Mouse (Mus musculus) C2C12 (cell line): ENCODE measurements at regions not wholly inside any gene's neighbourhood (a gene's known extent, or its start where the extent isn't known, plus 50 kb on each side); places are given as distances from the start of the nearest gene placed in this dataset.

ENCODE experiments used
- H3K27me3 ChIP-seq: one replicate; pipeline ENCODE4 v1.6.1; 2011; ENCODE audit not compliant: control insufficient read depth, insufficient read depth, insufficient read length
- H3K36me3 ChIP-seq: one replicate; pipeline ENCODE4 v1.6.1; 2011; ENCODE audit not compliant: control insufficient read depth, insufficient read depth
- H3K4me3 ChIP-seq: one replicate; pipeline ENCODE4 v1.5.1; 2011; ENCODE audit warnings: mild to moderate bottlenecking, control low read depth; ENCODE audit not compliant: poor library complexity, insufficient read depth, severe bottlenecking
- H3K79me2 ChIP-seq: one replicate; pipeline ENCODE4 v1.6.1; 2011; ENCODE audit not compliant: control insufficient read depth, insufficient read depth
- H3K79me3 ChIP-seq: one replicate; pipeline ENCODE4 v1.6.1; 2011; ENCODE audit warnings: low read depth, control low read depth
- H3ac ChIP-seq: one replicate; pipeline ENCODE3; 2011; ENCODE audit warnings: low read depth; ENCODE audit not compliant: control insufficient read depth, insufficient read length
- CEBPB ChIP-seq: IDR thresholded peaks from one replicate; pipeline ENCODE4 v1.6.1; 2011; ENCODE audit warnings: low read depth, mild to moderate bottlenecking, control low read depth, moderate library complexity
- CTCF ChIP-seq: IDR thresholded peaks from one replicate; pipeline ENCODE4 v1.5.1; 2011; ENCODE audit not compliant: control insufficient read depth, insufficient read depth, insufficient read length
- FOSL1 ChIP-seq: IDR thresholded peaks from one replicate; pipeline ENCODE4 v1.8.0; 2011; ENCODE audit warnings: mild to moderate bottlenecking, low read length; ENCODE audit not compliant: poor library complexity, insufficient read depth, severe bottlenecking
- MAX ChIP-seq: IDR thresholded peaks from one replicate; pipeline ENCODE4 v1.6.1; 2011; ENCODE audit warnings: mild to moderate bottlenecking, control low read depth
- MYOD1 ChIP-seq: IDR thresholded peaks from one replicate; pipeline ENCODE4 v1.6.1; 2011; ENCODE audit warnings: low read depth; ENCODE audit not compliant: control insufficient read depth, insufficient read length
- MYOG ChIP-seq: IDR thresholded peaks from one replicate; pipeline ENCODE4 v1.6.1; 2011; ENCODE audit not compliant: control insufficient read depth, insufficient read length; ENCODE audit errors: extremely low read depth
- USF1 ChIP-seq: IDR thresholded peaks from one replicate; pipeline ENCODE4 v1.6.1; 2011; ENCODE audit warnings: low read depth, mild to moderate bottlenecking, control low read depth, moderate library complexity

- TF ChIP-seq CTCF: no peak
- no peak for TF ChIP-seq CEBPB
- no peak for TF ChIP-seq MYOG
- Histone ChIP-seq H3K79me3 (no peaks in the 10 kb centered on the region), H3ac (no peak overlapping the region), H3K27me3 (peaks cover 9% of the 10 kb centered on the region), H3K36me3 (no peaks in the 10 kb centered on the region), H3K79me2 (no peaks in the 10 kb centered on the region), H3K4me3 (no peak overlapping the region)
Observed at GRCm38 (mm10) chr1:152287566-152288490, 98.7 kb downstream of the Tsen15 start.

- Histone ChIP-seq H3ac (no peak overlapping the region), H3K79me2 (no peaks in the 10 kb centered on the region), H3K79me3 (no peaks in the 10 kb centered on the region), H3K27me3 (peaks cover 11% of the 10 kb centered on the region), H3K4me3 (no peak overlapping the region), H3K36me3 (no peaks in the 10 kb centered on the region)
- TF ChIP-seq CTCF (no peak), FOSL1 (no peak), USF1 (no peak), MAX (no peak), MYOG (no peak)
Observed at GRCm38 (mm10) chr1:152286677-152287076, 99.8 kb downstream of the Tsen15 start.

- Histone ChIP-seq H3K4me3 (no peak overlapping the region), H3K79me2 (no peaks in the 10 kb centered on the region), H3K27me3 (peaks cover 8% of the 10 kb centered on the region), H3K36me3 (no peaks in the 10 kb centered on the region), H3ac (no peak overlapping the region), H3K79me3 (no peaks in the 10 kb centered on the region)
- TF ChIP-seq CTCF (no peak), MAX (no peak), MYOG (no peak), CEBPB (no peak), USF1 (no peak)
Observed at GRCm38 (mm10) chr1:152282106-152282505, 104.4 kb downstream of the Tsen15 start.

- Histone ChIP-seq H3ac (no peak overlapping the region), H3K79me2 (no peaks in the 10 kb centered on the region), H3K79me3 (no peaks in the 10 kb centered on the region), H3K4me3 (no peak overlapping the region), H3K36me3 (no peaks in the 10 kb centered on the region), H3K27me3 (peaks cover 3% of the 10 kb centered on the region)
- TF ChIP-seq MYOG (no peak), FOSL1 (no peak), USF1 (no peak), CTCF (no peak), MYOD1 (no peak), MAX (no peak)
Observed at GRCm38 (mm10) chr1:152281201-152281600, 105.3 kb downstream of the Tsen15 start.

GRCm38 (mm10) chr1:152280014-152280413 lies 106.5 kb downstream of the Tsen15 start:
- no peaks in the 10 kb centered on the region for H3K79me2 ChIP-seq
- peaks cover 3% of the 10 kb centered on the region for H3K27me3 ChIP-seq
- no peaks in the 10 kb centered on the region for H3K36me3 ChIP-seq
- H3K79me3 ChIP-seq: no peaks in the 10 kb centered on the region
- TF ChIP-seq USF1 (no peak), MYOD1 (no peak), CTCF (no peak), MAX (no peak), CEBPB (no peak), FOSL1 (no peak), MYOG (no peak)
- no peak overlapping the region for H3ac ChIP-seq
- no peak overlapping the region for H3K4me3 ChIP-seq

- Histone ChIP-seq H3K27me3 (no peaks in the 10 kb centered on the region), H3K79me3 (no peaks in the 10 kb centered on the region), H3K79me2 (no peaks in the 10 kb centered on the region), H3ac (no peak overlapping the region), H3K36me3 (no peaks in the 10 kb centered on the region), H3K4me3 (no peak overlapping the region)
- TF ChIP-seq MAX (no peak), FOSL1 (no peak), CEBPB (no peak), CTCF (no peak), MYOD1 (no peak), MYOG (no peak), USF1 (no peak)
Observed at GRCm38 (mm10) chr1:152275011-152275410, 111.5 kb downstream of the Tsen15 start.
